Mouse (Mus musculus): ENCODE data around the gene Hjurp.

Hjurp gene

DNA sequence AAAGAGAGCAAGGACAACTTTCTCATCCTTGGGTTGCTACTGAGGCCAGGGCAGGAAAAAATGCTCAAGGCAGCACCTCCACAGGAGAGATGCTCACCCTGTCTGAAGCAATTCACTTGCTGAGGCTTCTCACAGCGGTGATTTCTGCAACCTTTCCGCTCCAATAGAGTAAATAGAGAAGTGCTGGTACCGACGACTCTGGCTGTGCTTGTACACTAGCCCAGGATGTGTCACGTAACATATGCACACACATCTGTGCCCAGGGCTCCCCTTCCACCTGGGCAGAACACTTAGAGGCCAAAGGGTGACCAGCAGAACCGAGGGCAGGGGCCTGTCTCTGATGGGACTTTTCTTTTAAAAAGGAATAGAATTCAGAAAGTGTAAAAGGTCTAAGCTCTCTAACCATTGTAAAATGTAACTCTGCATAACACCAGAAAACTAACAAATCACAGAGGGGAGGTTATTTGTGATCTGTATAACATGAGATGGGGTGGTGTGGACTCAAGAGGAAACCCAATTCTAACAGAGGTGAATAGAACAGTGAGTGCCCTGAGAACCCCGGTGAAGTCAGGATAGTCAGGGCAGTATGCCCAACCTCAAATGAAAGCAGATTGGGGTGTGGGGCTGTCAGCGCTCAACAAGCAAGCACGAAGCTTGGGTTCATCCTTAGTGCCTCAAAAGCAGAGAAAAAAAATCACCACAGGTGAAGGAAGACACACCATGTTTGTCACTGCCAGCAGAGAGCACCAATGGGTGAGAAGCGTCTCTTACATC, 16.6 kb downstream of the Hjurp start:
- no peak for DNase-seq (ENCODE audit: low spot score)

- DNase-seq (ENCODE audit: low spot score) = peak; percentile 73
Observed at GRCm38 (mm10) chr1:88260114-88260513, 17.3 kb downstream of the Hjurp start.

- DNase-seq (ENCODE audit: low spot score) = no peak
Observed at GRCm38 (mm10) chr1:88259643-88260024, 17.8 kb downstream of the Hjurp start.

DNA sequence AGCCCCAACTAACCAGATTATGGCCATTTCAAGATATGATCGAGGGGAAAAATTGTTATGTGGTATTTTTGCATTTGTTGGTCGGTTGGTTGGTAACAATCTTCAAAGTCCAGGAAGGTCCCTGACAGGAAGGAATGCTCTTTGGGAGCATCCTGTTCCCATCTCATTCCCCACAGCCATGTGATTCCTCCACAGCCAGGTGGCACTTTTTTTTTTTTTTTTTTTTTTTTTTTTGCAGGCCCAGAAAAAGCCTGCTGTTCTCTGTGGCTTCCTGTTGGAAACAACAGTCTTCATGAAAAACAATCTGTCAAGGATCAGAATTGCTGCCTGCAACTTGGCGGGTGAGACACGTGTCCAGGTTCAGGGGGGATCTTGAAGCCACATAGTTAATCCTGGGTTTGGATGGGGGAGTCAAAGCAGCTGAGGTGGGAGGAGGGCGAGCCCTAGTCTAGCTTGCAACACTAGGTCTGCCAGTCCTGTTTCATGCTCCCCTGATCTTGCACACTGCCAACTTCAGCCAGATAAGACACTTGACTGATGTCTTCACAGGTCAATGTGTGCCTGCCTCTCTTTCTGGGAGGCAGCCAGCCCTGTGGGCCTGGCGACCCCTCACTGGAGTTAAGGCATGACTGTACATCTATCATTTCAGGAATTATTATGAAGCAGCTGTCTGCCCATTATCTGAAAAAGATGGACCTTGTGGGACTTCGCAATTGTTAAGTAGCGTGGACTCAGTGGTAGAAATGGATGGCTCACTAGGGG, 18.4 kb downstream of the Hjurp start:
- DNase-seq (ENCODE audit: low spot score) = peak; percentile 81

GRCm38 (mm10) chr1:88258361-88258760, 19.1 kb downstream of the Hjurp start:
- DNase-seq (ENCODE audit: low spot score) = no peak

GRCm38 (mm10) chr1:88257681-88258080, 19.8 kb downstream of the Hjurp start:
- DNase-seq (ENCODE audit: low spot score) = no peak

DNA sequence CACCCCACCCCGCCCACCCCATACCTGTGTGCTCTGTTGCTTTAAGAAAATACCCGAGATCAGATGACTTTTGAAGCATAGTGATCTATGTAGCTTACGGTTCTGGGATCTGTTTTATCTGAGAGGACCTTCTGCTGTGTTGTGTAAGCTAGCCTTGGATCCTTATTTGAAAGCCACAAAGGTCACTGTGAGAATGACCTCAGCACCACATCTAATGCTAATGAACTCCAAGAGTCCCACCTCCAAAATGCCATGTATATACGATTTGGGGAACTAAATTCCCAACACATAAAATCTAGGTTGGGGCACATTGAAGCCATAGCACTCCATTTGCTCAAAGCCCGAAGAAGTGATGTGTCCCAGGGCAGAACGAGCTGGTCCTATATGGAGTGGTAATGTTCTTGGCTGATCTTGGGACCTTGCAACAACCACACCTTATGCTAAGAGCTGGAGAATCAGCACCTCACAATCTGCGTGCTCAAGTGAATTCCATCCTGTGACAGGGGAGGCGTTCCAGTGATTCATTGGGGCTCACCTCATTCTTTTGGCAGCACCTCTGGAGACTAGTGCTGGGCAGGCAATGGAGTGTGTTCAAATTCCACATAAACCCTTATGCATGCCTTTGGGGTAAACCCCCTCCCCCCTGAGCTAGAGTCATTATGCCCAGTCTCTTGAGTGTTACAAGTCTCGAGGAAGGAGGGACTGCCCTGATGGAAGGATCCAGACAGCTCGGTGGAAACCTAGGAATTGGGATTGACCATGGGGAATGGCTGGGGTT, 20.4 kb downstream of the Hjurp start:
- no peak for DNase-seq (ENCODE audit: low spot score)

DNA sequence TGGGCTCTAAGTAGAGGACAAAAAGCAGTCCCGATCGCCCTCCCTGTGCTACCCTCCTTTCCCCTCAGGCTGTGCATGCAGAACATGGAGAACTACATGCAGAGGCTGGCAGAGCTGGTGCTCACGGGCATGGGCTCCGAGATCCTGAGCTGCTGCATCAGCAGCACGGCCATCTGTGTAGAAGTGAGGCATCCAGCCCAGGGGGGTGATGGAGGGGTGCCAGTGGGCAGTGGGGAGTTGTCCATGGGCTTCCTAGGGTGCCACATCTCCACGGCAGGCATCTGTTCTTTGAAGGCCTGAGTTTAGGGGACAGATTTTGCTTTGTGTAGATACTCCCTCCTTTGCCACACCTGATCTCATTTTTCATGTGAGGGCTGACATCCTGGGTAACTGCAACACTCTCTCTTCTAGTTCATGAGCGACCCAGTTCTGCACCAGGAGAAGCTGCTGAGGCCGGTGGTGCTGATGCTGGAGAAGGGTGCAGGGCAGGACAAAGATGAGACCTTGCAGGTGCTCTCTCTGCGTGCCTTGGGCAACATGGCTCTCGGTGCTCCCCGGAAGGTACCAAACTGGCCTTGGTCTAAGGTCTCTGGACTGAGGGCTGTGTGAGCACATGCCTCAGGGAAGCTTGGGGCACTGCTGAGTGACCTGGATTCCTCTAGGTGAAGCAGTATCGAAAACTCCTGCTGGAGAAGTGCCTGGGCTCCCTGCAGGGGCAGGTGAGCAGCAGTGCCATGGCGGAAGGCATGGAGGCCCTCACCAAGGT, 21.3 kb downstream of the Hjurp start:
- DNase-seq (ENCODE audit: low spot score) = no peak

DNA sequence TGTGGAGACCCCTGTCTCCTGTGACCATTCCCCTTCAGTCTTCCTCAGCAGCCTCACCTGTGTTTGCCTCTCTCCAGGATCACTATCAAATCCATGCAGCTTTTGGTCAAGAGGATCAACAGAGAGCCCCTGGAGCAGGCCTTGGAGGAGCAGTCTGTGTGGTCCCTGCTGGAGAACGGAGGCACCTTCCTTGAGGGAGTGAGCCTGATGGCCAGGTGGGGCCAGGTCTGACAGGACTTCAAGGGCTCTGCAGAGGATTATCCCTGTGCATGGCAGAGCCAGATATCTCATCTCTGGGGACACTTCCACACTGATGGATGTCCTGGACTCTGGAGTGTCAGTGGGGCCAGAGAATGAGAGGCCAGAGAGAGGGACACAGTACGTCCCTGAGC, 22.0 kb downstream of the Hjurp start:
- DNase-seq (ENCODE audit: low spot score) = no peak

DNA sequence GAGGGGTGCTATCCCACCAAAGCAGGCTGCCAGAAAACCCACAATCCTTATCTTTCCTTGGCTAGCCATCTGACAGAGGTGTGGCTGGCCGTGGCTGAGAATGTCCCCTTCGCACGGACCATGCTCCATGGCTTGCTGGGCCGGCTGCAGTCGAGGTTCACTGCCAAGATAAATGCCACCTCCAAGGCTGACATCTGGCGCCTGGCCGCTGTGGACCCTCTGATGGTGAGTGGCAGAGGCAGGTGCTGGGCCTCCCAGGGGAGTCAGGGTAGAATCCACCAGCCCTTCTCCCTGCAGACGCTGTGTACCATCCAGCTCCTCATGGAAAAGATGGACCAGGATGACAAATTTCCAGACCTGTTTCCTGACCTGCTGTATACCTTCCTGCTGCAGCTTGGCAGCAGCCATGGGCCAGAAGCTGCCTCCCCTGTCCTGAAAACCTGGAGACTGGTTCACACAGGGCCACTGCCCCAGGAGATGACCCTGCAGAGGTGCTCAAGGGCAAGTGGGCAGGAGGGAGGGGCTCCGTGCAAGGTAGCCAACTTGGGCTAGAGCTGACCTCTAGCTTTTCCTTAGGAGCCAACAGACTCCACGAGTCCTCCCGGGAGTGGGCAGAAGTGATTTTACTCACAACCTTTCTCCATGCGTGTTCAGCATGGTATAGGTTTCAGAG, 22.5 kb downstream of the Hjurp start:
- no peak for DNase-seq (ENCODE audit: low spot score)

DNA sequence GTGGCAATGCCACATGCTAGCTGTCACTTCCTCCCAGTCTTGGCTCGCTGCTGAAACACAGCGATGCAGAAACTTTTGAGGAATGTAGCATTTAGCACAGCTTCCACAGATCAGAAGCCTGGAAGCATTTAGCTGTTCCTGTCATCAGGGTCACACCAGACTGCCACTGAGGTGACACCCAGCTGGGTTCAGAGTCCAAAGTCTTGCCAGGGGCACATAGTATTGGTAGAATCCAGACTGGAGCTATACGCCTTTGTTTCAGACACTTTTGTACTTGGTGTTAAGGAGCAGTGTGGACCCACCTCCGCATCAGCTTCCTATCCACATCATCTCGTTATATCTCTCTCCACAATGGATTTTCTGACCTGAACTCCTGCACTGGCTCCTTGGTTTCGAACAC, 23.9 kb downstream of the Hjurp start:
- DNase-seq (ENCODE audit: low spot score) = no peak

DNA sequence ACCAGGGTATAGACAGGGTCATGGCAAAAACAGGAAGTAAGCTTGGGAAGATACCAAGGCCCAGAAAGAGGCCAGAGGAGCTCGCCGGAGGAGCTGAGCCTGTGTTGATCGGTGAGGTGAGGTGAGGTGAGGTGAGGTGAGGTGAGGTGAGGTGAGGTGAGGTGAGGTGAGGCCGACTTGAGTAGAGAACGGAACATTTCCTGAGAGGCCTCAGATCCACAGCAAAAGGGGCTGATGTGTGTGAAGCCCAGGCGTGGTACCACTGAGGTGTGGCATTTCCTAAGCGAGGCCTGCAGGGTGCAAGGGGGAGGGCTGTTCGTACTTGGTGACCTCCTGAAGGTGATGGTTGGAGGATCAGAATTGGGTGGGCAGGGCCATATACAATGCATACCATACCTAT, 24.3 kb downstream of the Hjurp start:
- no peak for DNase-seq (ENCODE audit: low spot score)

GRCm38 (mm10) chr1:88250023-88250422, 27.4 kb downstream of the Hjurp start:
- no peak for DNase-seq (ENCODE audit: low spot score)

- DNase-seq (ENCODE audit: low spot score) = no peak
Observed at GRCm38 (mm10) chr1:88249596-88249995, 27.8 kb downstream of the Hjurp start.

GRCm38 (mm10) chr1:88248658-88249057, 28.8 kb downstream of the Hjurp start:
- DNase-seq (ENCODE audit: low spot score) = no peak

DNA sequence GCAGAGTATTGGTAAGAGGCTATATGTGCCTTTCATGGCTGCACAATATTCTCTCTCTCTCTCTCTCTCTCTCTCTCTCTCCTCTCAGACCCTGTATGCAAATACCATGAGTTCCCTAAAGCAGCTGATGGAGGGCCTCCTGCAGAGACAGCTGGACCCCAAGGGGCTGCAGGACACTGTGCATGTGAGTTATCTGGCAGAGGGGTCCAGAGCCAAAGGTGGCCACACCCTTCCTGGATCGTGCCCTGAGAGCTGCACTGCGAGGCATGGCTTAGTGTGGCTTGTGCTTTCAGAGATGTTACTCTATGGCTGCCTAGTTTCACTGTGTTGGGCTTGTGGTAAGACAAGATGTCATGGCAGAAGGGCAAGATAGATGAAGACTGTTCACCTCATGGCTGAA, 29.8 kb downstream of the Hjurp start:
- no peak for DNase-seq (ENCODE audit: low spot score)

DNA sequence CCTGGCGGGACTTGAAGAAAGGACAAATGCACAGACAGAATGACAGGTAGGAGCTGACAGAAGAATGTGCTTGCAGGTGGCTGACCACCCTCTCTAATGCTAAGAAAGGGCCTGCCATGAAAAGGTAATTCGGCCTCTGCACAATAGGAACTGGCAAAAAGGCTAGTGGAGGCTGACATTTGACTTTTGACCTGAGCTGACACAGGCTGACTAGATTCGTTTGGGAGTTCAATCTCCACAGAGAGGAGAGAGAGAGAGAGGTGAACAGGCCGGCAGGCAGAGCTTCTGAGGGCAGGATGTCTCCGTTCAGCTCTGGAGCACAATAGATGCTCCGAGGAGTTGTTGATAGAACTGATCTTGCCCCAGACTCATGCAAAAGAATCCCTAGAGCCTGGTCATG, 31.0 kb downstream of the Hjurp start:
- no peak for DNase-seq (ENCODE audit: low spot score)

GRCm38 (mm10) chr1:88245881-88246280, 31.6 kb downstream of the Hjurp start:
- DNase-seq (ENCODE audit: low spot score) = no peak

GRCm38 (mm10) chr1:88243861-88244260, 33.6 kb downstream of the Hjurp start:
- no peak for DNase-seq (ENCODE audit: low spot score)

DNA sequence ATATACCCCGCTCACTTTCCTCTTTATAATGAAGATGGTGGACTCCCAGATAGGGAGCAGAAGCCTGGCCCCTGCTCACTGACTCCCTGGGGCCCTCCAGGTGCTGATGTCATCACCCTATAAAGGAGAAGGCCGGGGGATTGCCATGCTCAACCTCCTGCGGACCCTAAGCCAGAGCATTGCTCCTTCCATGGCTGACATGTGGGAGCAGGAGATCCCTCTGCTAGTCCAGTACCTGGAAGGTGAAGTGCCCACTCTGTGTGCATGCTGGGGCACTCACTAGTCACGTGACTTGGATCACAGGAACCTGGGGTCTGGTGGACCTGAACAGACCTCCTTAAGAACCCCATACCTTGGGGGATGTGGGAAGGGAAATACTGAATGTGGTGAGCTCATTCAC, 36.9 kb downstream of the Hjurp start:
- no peak for DNase-seq (ENCODE audit: low spot score)

DNA sequence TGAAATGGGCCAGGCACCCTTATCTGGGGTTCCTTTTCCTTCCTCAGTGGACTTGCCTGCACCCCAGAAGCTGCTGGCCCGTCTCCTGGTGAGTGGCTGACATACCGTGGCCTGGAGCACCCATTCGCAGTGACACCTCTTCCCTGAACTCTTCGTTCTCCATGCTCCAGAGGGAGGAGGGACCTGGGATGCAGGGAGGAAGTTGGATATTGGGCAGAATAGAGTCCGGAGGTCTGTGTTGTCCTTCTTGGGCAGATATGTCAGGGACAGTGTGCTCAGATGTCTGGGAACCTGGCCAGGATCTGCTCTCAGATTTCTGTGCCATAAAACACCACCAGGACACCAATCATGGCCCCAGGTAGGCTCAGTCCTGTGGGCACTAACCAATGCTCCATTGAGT, 37.4 kb downstream of the Hjurp start:
- DNase-seq (ENCODE audit: low spot score) = no peak

GRCm38 (mm10) chr1:88238771-88239170, 38.7 kb downstream of the Hjurp start:
- no peak for DNase-seq (ENCODE audit: low spot score)

Measured in testis, postnatal 14 days (tissue).